Mouse (Mus musculus): ENCODE results near the gene Pim3. TPM values are rescaled to one million over a fixed set of nuclear protein-coding genes. Genes with fewer than 3 reads are reported as not detected.

Pim3 gene
- polyA plus RNA-seq, 1 experiment, result 78.5 TPM

GRCm38 (mm10) chr15:88864270-88865030 is 2.5 kb downstream of the Pim3 start:
- Histone ChIP-seq H3K4me1 (ENCODE audit: control insufficient read depth, insufficient read depth, low read length) (peaks cover 36% of the 10 kb centered on the region), H3K27ac (ENCODE audit: insufficient read depth, low read depth, low read length) (peak overlapping the region; percentile 97), H3K27me3 (replicated peaks; ENCODE audit: control insufficient read depth, insufficient read depth, low read length) (no peaks in the 10 kb centered on the region), H3K4me3 (ENCODE audit: insufficient read depth, low read depth, low read length) (peak overlapping the region; percentile 83), H3K36me3 (ENCODE audit: control insufficient read depth, insufficient read depth, low read length) (peaks cover 19% of the 10 kb centered on the region)
- TF ChIP-seq POLR2A (IDR thresholded peaks at IDR 0.05; ENCODE audit: low read depth, low read length), result peak; percentile 28
- TF ChIP-seq CTCF (conservative IDR thresholded peaks at IDR 0.05; ENCODE audit: insufficient read depth, insufficient read length, low read depth, low read length), result no peak
- peak; percentile 92 for DNase-seq
- WGBS, result 12% methylated on average over 22 of the region's 22 CpGs

- Histone ChIP-seq H3K27me3 (replicated peaks; ENCODE audit: control insufficient read depth, insufficient read depth, low read length) (no peaks in the 10 kb centered on the region), H3K4me3 (ENCODE audit: insufficient read depth, low read depth, low read length) (peak overlapping the region; percentile 83), H3K36me3 (ENCODE audit: control insufficient read depth, insufficient read depth, low read length) (peaks cover 19% of the 10 kb centered on the region), H3K4me1 (ENCODE audit: control insufficient read depth, insufficient read depth, low read length) (peaks cover 42% of the 10 kb centered on the region), H3K27ac (ENCODE audit: insufficient read depth, low read depth, low read length) (peak overlapping the region; percentile 97)
- WGBS, result 38% methylated on average over 14 of the region's 14 CpGs
- no peak for DNase-seq
- TF ChIP-seq CTCF (conservative IDR thresholded peaks at IDR 0.05; ENCODE audit: insufficient read depth, insufficient read length, low read depth, low read length), result no peak
- TF ChIP-seq POLR2A (IDR thresholded peaks at IDR 0.05; ENCODE audit: low read depth, low read length), result no peak
Measured at GRCm38 (mm10) chr15:88865061-88865460, 3.1 kb downstream of the Pim3 start.

GRCm38 (mm10) chr15:88865888-88866695 is 4.1 kb downstream of the Pim3 start:
- WGBS, result 41% methylated on average over 4 of the region's 4 CpGs
- H3K36me3 ChIP-seq (ENCODE audit: control insufficient read depth, insufficient read depth, low read length), result peaks cover 19% of the 10 kb centered on the region
- no peaks in the 10 kb centered on the region for H3K27me3 ChIP-seq (replicated peaks; ENCODE audit: control insufficient read depth, insufficient read depth, low read length)
- TF ChIP-seq POLR2A (IDR thresholded peaks at IDR 0.05; ENCODE audit: low read depth, low read length), result peak; percentile 62
- no peak for TF ChIP-seq CTCF (conservative IDR thresholded peaks at IDR 0.05; ENCODE audit: insufficient read depth, insufficient read length, low read depth, low read length)
- peaks cover 46% of the 10 kb centered on the region for H3K4me1 ChIP-seq (ENCODE audit: control insufficient read depth, insufficient read depth, low read length)
- peak overlapping the region; percentile 1; the same call in 1 of the 2 replicates for H3K4me3 ChIP-seq (ENCODE audit: insufficient read depth, low read depth, low read length)
- peak; percentile 65 for DNase-seq
- H3K27ac ChIP-seq (ENCODE audit: insufficient read depth, low read depth, low read length), result peak overlapping the region; percentile 97

GRCm38 (mm10) chr15:88866934-88867356 is 5.0 kb downstream of the Pim3 start:
- peak overlapping the region; percentile 97 for H3K27ac ChIP-seq (ENCODE audit: insufficient read depth, low read depth, low read length)
- no peak for DNase-seq
- no peak overlapping the region for H3K4me3 ChIP-seq (ENCODE audit: insufficient read depth, low read depth, low read length)
- TF ChIP-seq POLR2A (IDR thresholded peaks at IDR 0.05; ENCODE audit: low read depth, low read length) (peak; percentile 31), CTCF (conservative IDR thresholded peaks at IDR 0.05; ENCODE audit: insufficient read depth, insufficient read length, low read depth, low read length) (0 out of 2 replicates have a peak, but pooled peaks have one; percentile 0)
- H3K27me3 ChIP-seq (replicated peaks; ENCODE audit: control insufficient read depth, insufficient read depth, low read length), result no peaks in the 10 kb centered on the region
- H3K4me1 ChIP-seq (ENCODE audit: control insufficient read depth, insufficient read depth, low read length), result peaks cover 40% of the 10 kb centered on the region
- WGBS, result 14% methylated on average over 7 of the region's 7 CpGs
- H3K36me3 ChIP-seq (ENCODE audit: control insufficient read depth, insufficient read depth, low read length), result peaks cover 19% of the 10 kb centered on the region

- WGBS, result 10% methylated on average over 5 of the region's 5 CpGs
- peak; percentile 98 for DNase-seq
Measured at GRCm38 (mm10) chr15:88867368-88868023, 5.5 kb downstream of the Pim3 start.

GRCm38 (mm10) chr15:88868024-88868742 is 6.2 kb downstream of the Pim3 start:
- Histone ChIP-seq H3K36me3 (ENCODE audit: control insufficient read depth, insufficient read depth, low read length) (peaks cover 17% of the 10 kb centered on the region), H3K27me3 (replicated peaks; ENCODE audit: control insufficient read depth, insufficient read depth, low read length) (no peaks in the 10 kb centered on the region), H3K27ac (ENCODE audit: insufficient read depth, low read depth, low read length) (peak overlapping the region; percentile 97), H3K4me1 (ENCODE audit: control insufficient read depth, insufficient read depth, low read length) (peaks cover 40% of the 10 kb centered on the region), H3K4me3 (ENCODE audit: insufficient read depth, low read depth, low read length) (no peak overlapping the region)
- TF ChIP-seq CTCF (conservative IDR thresholded peaks at IDR 0.05; ENCODE audit: insufficient read depth, insufficient read length, low read depth, low read length) (no peak), POLR2A (IDR thresholded peaks at IDR 0.05; ENCODE audit: low read depth, low read length) (no peak)
- peak; percentile 90 for DNase-seq
- 64% methylated on average over 6 of the region's 6 CpGs for WGBS

More at GRCm38 (mm10) chr15:88867368-88868023, 5.5 kb downstream of the Pim3 start:
- Histone ChIP-seq H3K27ac (ENCODE audit: insufficient read depth, low read depth, low read length) (peak overlapping the region; percentile 97), H3K4me3 (ENCODE audit: insufficient read depth, low read depth, low read length) (no peak overlapping the region), H3K36me3 (ENCODE audit: control insufficient read depth, insufficient read depth, low read length) (peaks cover 19% of the 10 kb centered on the region), H3K4me1 (ENCODE audit: control insufficient read depth, insufficient read depth, low read length) (peaks cover 40% of the 10 kb centered on the region), H3K27me3 (replicated peaks; ENCODE audit: control insufficient read depth, insufficient read depth, low read length) (no peaks in the 10 kb centered on the region)
- TF ChIP-seq CTCF (conservative IDR thresholded peaks at IDR 0.05; ENCODE audit: insufficient read depth, insufficient read length, low read depth, low read length), result no peak
- no peak for TF ChIP-seq POLR2A (IDR thresholded peaks at IDR 0.05; ENCODE audit: low read depth, low read length)
